Mouse (Mus musculus): ENCODE data around the gene Syt11. TPM values are rescaled to one million over a fixed set of nuclear protein-coding genes. Genes with fewer than 3 reads are reported as not detected.

Gene Syt11
- polyA plus RNA-seq, 1 experiment from 2014 or later, result 22.2 TPM

DNA sequence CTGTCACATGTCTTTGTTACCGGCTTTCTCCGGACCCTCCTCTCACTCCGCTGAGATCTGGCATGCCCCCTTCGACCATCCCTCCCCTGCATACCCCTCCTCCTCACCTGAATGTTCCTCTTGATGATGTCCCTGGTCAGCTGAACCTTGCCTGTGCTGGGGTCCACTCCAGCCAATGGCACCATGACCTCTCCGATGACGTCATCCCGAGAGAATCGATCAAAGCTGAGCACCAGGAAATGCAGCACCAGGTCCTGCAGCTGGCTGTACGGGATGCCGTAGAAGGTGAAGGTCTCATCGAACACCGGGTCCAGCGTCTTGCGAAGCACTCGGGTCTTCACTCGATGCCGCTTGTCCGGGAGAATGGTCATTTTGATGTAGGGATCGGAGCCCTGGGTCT, 13.3 kb downstream of the Syt11 start:
- no peaks in the 10 kb centered on the region for H3K36me3 ChIP-seq
- no peaks in the 10 kb centered on the region for H3K9me3 ChIP-seq
- no peak overlapping the region for H3K4me2 ChIP-seq (replicated peaks)
- peaks cover 11% of the 10 kb centered on the region for H3K4me1 ChIP-seq (replicated peaks)
- no peaks in the 10 kb centered on the region for H3K27me3 ChIP-seq (replicated peaks)
- H3K9ac ChIP-seq, result no peak overlapping the region
- 92% methylated on average over 19 of the region's 19 CpGs for WGBS
- H3K4me3 ChIP-seq (replicated peaks), result no peak overlapping the region
- no peak overlapping the region for H3K27ac ChIP-seq
- ATAC-seq, result no peak

DNA sequence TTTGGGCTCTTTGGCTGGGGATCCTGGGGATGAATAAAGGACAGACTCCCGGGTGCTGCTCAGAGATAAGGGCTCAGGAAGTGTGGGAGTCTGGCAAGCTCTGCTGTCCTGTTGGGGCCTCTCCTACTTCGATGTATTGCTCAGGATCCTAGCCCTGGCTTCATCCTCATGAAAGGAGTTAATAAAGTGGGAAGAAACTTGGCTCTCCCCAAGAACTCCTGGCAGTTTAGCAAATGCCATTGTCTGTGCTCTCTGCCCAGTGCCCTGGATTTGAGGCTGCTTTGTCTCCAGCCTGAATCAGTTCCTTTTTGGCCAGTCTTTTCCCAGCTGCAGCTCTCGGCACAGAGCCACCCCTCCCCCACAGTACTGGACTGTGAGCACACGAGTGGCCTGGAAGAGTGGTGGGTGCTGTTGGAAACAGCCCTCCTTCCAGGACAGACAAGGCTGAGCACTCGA, 16.9 kb downstream of the Syt11 start:
- H3K4me3 ChIP-seq (replicated peaks), result no peak overlapping the region
- no peaks in the 10 kb centered on the region for H3K27me3 ChIP-seq (replicated peaks)
- peak; percentile 50 for ATAC-seq
- no peak overlapping the region for H3K9ac ChIP-seq
- WGBS, result 13% methylated on average over 5 of the region's 5 CpGs
- H3K4me1 ChIP-seq (replicated peaks), result peaks cover 19% of the 10 kb centered on the region
- no peaks in the 10 kb centered on the region for H3K36me3 ChIP-seq
- H3K4me2 ChIP-seq (replicated peaks), result 0 out of 2 replicates have a peak overlapping the region, but pooled peaks have one; percentile 17
- no peaks in the 10 kb centered on the region for H3K9me3 ChIP-seq
- peak overlapping the region; percentile 74 for H3K27ac ChIP-seq

DNA sequence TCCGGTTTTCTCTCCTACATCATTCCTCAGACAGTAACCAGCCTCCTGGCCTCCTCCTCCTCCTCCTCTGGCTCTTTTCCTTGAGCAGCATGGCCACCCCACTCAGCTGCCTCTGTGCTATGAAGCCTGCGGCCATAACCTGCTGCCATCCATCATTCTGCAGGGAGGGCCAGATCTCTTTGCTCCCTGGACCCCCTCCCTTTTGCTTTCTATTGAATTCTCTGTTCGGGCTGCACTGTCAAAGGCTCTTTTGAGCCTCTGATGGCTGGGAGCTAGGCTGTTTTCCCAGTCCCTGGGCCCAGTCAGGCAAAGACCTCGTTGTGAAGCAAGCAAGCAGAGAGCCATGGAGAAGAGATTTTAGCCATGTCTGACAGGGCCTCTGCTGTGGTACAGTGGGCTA, 18.7 kb downstream of the Syt11 start:
- no peaks in the 10 kb centered on the region for H3K27me3 ChIP-seq (replicated peaks)
- no peaks in the 10 kb centered on the region for H3K36me3 ChIP-seq
- H3K9me3 ChIP-seq, result no peaks in the 10 kb centered on the region
- peaks cover 19% of the 10 kb centered on the region for H3K4me1 ChIP-seq (replicated peaks)
- peak; percentile 44 for ATAC-seq
- H3K9ac ChIP-seq, result no peak overlapping the region
- H3K4me2 ChIP-seq (replicated peaks), result no peak overlapping the region
- peak overlapping the region; percentile 3 for H3K27ac ChIP-seq
- 34% methylated on average over 4 of the region's 4 CpGs for WGBS
- H3K4me3 ChIP-seq (replicated peaks), result no peak overlapping the region

- peaks cover 19% of the 10 kb centered on the region for H3K4me1 ChIP-seq (replicated peaks)
- H3K27me3 ChIP-seq (replicated peaks), result no peaks in the 10 kb centered on the region
- H3K36me3 ChIP-seq, result no peaks in the 10 kb centered on the region
- H3K9me3 ChIP-seq, result no peaks in the 10 kb centered on the region
- no peak overlapping the region for H3K4me3 ChIP-seq (replicated peaks)
- no peak overlapping the region for H3K27ac ChIP-seq
- ATAC-seq, result no peak
- H3K9ac ChIP-seq, result no peak overlapping the region
- 38% methylated on average over 3 of the region's 3 CpGs for WGBS
- H3K4me2 ChIP-seq (replicated peaks), result no peak overlapping the region
Measured at GRCm38 (mm10) chr3:88755541-88755940, 19.4 kb downstream of the Syt11 start.

GRCm38 (mm10) chr3:88754283-88754682, 20.7 kb downstream of the Syt11 start:
- no peak overlapping the region for H3K9ac ChIP-seq
- WGBS, result 68% methylated on average over 4 of the region's 4 CpGs
- H3K9me3 ChIP-seq, result no peaks in the 10 kb centered on the region
- H3K4me2 ChIP-seq (replicated peaks), result no peak overlapping the region
- peaks cover 19% of the 10 kb centered on the region for H3K4me1 ChIP-seq (replicated peaks)
- no peaks in the 10 kb centered on the region for H3K27me3 ChIP-seq (replicated peaks)
- no peak overlapping the region for H3K4me3 ChIP-seq (replicated peaks)
- H3K36me3 ChIP-seq, result no peaks in the 10 kb centered on the region
- ATAC-seq, result peak; percentile 48; the same call in 1 of the 2 replicates
- H3K27ac ChIP-seq, result no peak overlapping the region

DNA sequence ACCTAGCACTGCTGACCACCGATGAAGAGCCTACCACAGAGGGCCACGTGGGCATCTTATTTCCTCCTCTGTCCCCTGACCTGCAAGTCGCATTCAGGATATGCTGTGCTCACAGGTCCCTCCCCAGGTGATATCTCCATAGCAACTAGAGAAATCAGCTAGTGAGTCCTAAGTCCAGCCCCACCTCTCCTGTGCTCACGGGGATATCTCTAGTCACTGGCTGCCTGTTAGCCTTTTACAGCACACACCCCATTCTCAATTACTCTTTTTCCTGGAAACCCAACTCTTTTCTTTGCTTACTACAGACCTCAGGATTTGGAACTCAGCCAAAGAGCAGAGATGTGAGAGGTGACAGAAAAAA, 28.1 kb downstream of the Syt11 start:
- H3K36me3 ChIP-seq, result no peaks in the 10 kb centered on the region
- H3K9me3 ChIP-seq, result no peaks in the 10 kb centered on the region
- no peak overlapping the region for H3K9ac ChIP-seq
- H3K27ac ChIP-seq, result peak overlapping the region; percentile 77
- H3K4me1 ChIP-seq (replicated peaks), result no peaks in the 10 kb centered on the region
- 68% methylated on average over 4 of the region's 4 CpGs for WGBS
- H3K4me2 ChIP-seq (replicated peaks), result no peak overlapping the region
- peak; percentile 98 for ATAC-seq
- H3K4me3 ChIP-seq (replicated peaks), result no peak overlapping the region
- H3K27me3 ChIP-seq (replicated peaks), result no peaks in the 10 kb centered on the region

DNA sequence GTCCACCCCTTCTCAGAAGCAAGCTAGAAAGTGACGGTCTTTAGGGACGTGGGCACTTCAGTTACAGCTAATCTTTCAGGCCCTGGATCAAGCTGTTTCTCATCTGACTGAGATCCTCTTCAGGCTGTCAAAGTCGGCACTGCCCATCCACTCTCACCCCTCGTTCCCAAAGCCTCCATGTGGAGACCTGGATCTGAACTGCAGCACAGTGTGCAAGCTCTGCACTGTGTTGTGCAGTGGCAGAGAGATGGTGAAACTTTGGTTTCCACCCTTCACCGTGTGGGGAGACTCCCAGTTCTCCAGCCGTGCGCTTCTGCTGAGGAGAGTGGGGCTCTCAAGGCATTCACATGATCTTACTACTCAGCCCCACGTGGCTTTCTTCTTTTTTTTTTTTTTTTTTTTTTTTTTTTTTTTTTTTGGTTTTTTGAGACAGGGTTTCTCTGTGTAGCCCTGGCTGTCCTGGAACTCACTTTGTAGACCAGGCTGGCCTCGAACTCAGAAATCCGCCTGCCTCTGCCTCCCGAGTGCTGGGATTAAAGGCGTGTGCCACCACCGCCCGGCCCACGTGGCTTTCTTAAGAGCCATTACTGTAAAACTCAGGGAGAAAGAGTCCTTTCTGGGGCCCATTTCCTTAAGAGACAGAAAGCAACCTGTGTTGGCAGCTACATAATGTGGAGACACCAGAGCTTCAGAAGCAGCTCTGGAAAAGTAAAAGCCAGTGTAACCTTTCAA, 28.7 kb downstream of the Syt11 start:
- Histone ChIP-seq H3K27ac (peak overlapping the region; percentile 77), H3K27me3 (replicated peaks) (no peaks in the 10 kb centered on the region), H3K9me3 (no peaks in the 10 kb centered on the region), H3K36me3 (no peaks in the 10 kb centered on the region), H3K4me3 (replicated peaks) (no peak overlapping the region), H3K4me2 (replicated peaks) (no peak overlapping the region), H3K4me1 (replicated peaks) (no peaks in the 10 kb centered on the region), H3K9ac (no peak overlapping the region)
- ATAC-seq, result peak; percentile 24; the same call in 1 of the 2 replicates
- 89% methylated on average over 15 of the region's 15 CpGs for WGBS

- Histone ChIP-seq H3K4me1 (replicated peaks) (no peaks in the 10 kb centered on the region), H3K36me3 (no peaks in the 10 kb centered on the region), H3K4me3 (replicated peaks) (no peak overlapping the region), H3K4me2 (replicated peaks) (no peak overlapping the region), H3K27ac (no peak overlapping the region), H3K27me3 (replicated peaks) (no peaks in the 10 kb centered on the region), H3K9me3 (no peaks in the 10 kb centered on the region), H3K9ac (no peak overlapping the region)
- ATAC-seq, result no peak
- WGBS, result 84% methylated on average over 9 of the region's 9 CpGs
Measured at GRCm38 (mm10) chr3:88745534-88745933, 29.4 kb downstream of the Syt11 start.

DNA sequence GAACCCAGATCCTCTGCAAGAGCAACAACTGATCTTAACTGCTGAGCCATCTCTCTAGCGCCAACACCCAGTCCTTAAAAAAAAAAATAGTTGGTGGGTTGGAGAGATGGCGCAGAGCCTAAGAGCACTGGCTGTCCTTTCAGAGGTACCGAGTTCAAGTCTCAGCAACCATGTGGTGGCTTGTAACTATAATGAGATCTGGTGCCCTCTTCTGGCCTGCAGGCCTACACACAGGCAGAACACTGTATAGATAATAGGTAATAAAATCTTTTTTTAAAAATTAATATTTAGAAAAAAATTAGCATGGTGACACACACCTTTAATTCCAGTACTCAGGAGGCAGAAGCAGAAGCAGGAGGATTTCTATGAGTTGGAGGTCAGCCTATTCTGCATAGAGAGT, 34.8 kb downstream of the Syt11 start:
- ATAC-seq, result no peak
- no peak overlapping the region for H3K4me2 ChIP-seq (replicated peaks)

DNA sequence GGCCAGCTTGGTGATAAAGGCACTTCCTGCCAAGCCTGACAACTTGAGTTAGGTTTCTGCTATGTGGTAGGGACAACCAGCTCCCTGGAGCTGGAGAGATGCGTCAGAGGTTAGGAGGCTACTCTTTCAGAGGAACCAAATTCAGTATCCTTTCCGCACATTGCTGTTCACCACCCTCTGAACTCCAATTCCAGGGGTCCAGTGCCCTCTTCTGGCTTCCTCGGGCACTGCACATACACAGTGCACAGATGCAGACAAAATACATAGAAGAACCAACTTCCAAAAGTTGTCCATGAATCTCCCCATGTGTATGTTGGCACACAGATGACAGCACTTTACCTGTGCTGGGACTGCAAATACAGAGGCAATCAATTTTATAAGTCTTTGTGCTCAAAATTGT, 36.3 kb downstream of the Syt11 start:
- Histone ChIP-seq H3K36me3 (no peaks in the 10 kb centered on the region), H3K4me3 (replicated peaks) (no peak overlapping the region), H3K27ac (no peak overlapping the region), H3K27me3 (replicated peaks) (no peaks in the 10 kb centered on the region), H3K9ac (no peak overlapping the region), H3K4me2 (replicated peaks) (no peak overlapping the region), H3K9me3 (no peaks in the 10 kb centered on the region), H3K4me1 (replicated peaks) (no peaks in the 10 kb centered on the region)
- ATAC-seq, result no peak
- WGBS, result 59% methylated on average over 3 of the region's 3 CpGs

More for the DNA sequence above, 34.8 kb downstream of the Syt11 start:
- no peaks in the 10 kb centered on the region for H3K4me1 ChIP-seq (replicated peaks)
- H3K4me3 ChIP-seq (replicated peaks), result no peak overlapping the region
- H3K27ac ChIP-seq, result no peak overlapping the region
- H3K36me3 ChIP-seq, result no peaks in the 10 kb centered on the region
- no peaks in the 10 kb centered on the region for H3K9me3 ChIP-seq
- H3K27me3 ChIP-seq (replicated peaks), result no peaks in the 10 kb centered on the region
- WGBS, result 95% methylated on average over 3 of the region's 3 CpGs
- H3K9ac ChIP-seq, result no peak overlapping the region

DNA sequence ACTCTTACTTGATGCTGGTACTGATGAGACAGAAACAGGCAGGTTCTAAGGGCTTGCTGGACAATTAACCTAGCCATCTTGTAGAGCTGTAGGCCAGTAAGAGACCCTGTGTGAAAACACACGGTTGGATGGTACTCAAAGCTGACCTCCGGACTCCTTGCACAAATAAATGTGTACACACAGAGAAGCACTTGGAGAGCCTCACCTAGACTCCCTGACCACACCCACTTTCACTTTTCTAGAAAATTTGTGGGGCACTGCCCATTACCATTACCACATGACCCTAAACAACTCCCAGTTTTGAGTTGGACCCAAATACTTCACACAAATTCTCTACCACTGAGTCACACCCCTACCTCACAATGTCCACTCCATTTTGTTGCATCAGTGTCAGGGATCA, 38.4 kb downstream of the Syt11 start:
- WGBS, result 61% methylated on average over 2 of the region's 2 CpGs
- H3K27me3 ChIP-seq (replicated peaks), result no peaks in the 10 kb centered on the region
- no peak overlapping the region for H3K4me2 ChIP-seq (replicated peaks)
- no peak overlapping the region for H3K4me3 ChIP-seq (replicated peaks)
- H3K4me1 ChIP-seq (replicated peaks), result no peaks in the 10 kb centered on the region
- no peak overlapping the region for H3K27ac ChIP-seq
- 0 out of 2 replicates have a peak, but pooled peaks cover 3% of the 10 kb centered on the region for H3K36me3 ChIP-seq
- H3K9ac ChIP-seq, result no peak overlapping the region
- no peaks in the 10 kb centered on the region for H3K9me3 ChIP-seq
- ATAC-seq, result peak; percentile 6; the same call in 1 of the 2 replicates

DNA sequence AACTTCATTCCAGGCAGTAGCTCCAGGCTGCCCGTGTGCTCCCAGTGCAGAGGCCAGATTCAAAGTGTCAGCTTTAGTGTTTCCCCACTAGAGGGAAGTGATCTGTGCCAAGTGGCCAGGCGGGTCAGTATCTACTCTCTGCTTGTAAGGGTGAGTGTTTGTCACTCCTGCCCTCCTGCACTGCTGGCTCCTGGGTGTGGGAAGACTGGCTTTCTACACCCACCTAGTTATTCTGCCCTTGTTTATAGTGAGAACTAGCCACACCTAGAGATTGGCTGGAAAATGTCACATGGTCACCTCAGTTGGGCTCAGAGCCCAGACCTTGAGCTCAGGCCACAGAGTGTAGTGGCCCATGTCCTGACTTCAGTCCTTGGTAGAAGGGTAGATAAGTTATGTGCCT, 55.9 kb downstream of the Syt11 start:
- Histone ChIP-seq H3K27me3 (replicated peaks) (no peaks in the 10 kb centered on the region), H3K27ac (no peak overlapping the region), H3K9me3 (no peaks in the 10 kb centered on the region), H3K36me3 (peaks cover 14% of the 10 kb centered on the region; the same call in 1 of the 2 replicates), H3K4me1 (replicated peaks) (peaks cover 13% of the 10 kb centered on the region), H3K4me3 (replicated peaks) (no peak overlapping the region), H3K4me2 (replicated peaks) (0 out of 2 replicates have a peak overlapping the region, but pooled peaks have one; percentile 85), H3K9ac (no peak overlapping the region)
- WGBS, result 69% methylated on average over 2 of the region's 2 CpGs
- ATAC-seq, result 0 out of 2 replicates have a peak, but pooled peaks have one; percentile 26

DNA sequence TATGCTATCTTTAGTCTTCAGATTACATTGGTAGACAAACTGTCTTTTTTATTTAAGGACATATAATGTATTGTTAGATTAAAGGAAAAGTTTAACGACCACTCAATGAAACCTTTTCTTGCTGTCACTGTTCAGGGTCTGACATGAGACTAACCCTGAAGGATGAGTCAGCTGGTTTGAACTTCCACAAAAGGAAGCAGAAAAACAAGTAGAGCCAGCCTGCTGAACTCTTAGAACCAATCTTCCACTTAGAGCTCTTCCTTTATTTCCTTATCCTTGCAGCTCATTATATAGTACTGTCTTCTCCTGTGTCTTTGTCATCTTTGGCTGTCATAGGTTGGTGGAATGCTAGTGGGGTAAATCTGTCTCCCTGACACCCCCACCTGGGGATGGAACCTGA, 57.1 kb downstream of the Syt11 start:
- H3K27me3 ChIP-seq (replicated peaks), result no peaks in the 10 kb centered on the region
- no peak for ATAC-seq
- 0 out of 2 replicates have a peak overlapping the region, but pooled peaks have one; percentile 18 for H3K27ac ChIP-seq
- H3K9ac ChIP-seq, result peak overlapping the region; percentile 14; the same call in 1 of the 2 replicates
- H3K4me3 ChIP-seq (replicated peaks), result peak overlapping the region; percentile 22
- H3K36me3 ChIP-seq, result peaks cover 22% of the 10 kb centered on the region
- peaks cover 13% of the 10 kb centered on the region for H3K4me1 ChIP-seq (replicated peaks)
- 19% methylated on average over 1 of the region's 1 CpGs for WGBS
- no peaks in the 10 kb centered on the region for H3K9me3 ChIP-seq
- H3K4me2 ChIP-seq (replicated peaks), result peak overlapping the region; percentile 85
